Mouse (Mus musculus) liver, embryonic 15.5 days (tissue): ENCODE results near the gene Flt4. TPM values are rescaled to one million over a fixed set of nuclear protein-coding genes. Genes with fewer than 3 reads are reported as not detected.

Experiments
- ATAC-seq: fragments of 200-750 bp; cut with Nextera tagmentation; 2 replicates; pipeline ENCODE4 v1.8.0; 2017; ENCODE audit warnings: moderate number of reproducible peaks, mild to moderate bottlenecking, moderate library complexity; ENCODE audit not compliant: insufficient read depth
- H3K27ac ChIP-seq: fragments of 300-500 bp; sonication (generic); replicated peaks from 2 replicates; pipeline ENCODE4 v1.5.1; 2015; ENCODE audit warnings: mild to moderate bottlenecking, inconsistent platforms
- H3K27me3 ChIP-seq: fragments of 300-500 bp; sonication (generic); 2 replicates; pipeline ENCODE4 v1.6.1; 2015; ENCODE audit warnings: mild to moderate bottlenecking, inconsistent platforms
- H3K36me3 ChIP-seq: fragments of 300-500 bp; sonication (generic); replicated peaks from 2 replicates; pipeline ENCODE4 v1.6.1; 2015; ENCODE audit warnings: moderate library complexity, mild to moderate bottlenecking, inconsistent platforms
- H3K4me1 ChIP-seq: fragments of 300-500 bp; sonication (generic); replicated peaks from 2 replicates; pipeline ENCODE4 v1.6.1; 2015; ENCODE audit warnings: inconsistent platforms
- H3K4me2 ChIP-seq: fragments of 300-500 bp; sonication (generic); 2 replicates; pipeline ENCODE4 v1.6.1; 2015; ENCODE audit warnings: moderate library complexity, mild to moderate bottlenecking, inconsistent platforms
- H3K4me3 ChIP-seq: fragments of 300-500 bp; sonication (generic); replicated peaks from 2 replicates; pipeline ENCODE4 v1.5.1; 2015; ENCODE audit warnings: mild to moderate bottlenecking, inconsistent platforms
- H3K9ac ChIP-seq: fragments of 300-500 bp; sonication (generic); 2 replicates; pipeline ENCODE4 v1.6.1; 2015; ENCODE audit warnings: moderate library complexity, mild to moderate bottlenecking, inconsistent platforms
- H3K9me3 ChIP-seq: fragments of 300-500 bp; sonication (generic); replicated peaks from 2 replicates; pipeline ENCODE4 v1.6.1; 2016; ENCODE audit warnings: inconsistent platforms
- WGBS: fragments of 180-500 bp; shearing (Covaris S2); methylation state at CpG from one replicate; pipeline ENCODE4 v1.1.7; 2015; ENCODE audit warnings: mixed read lengths; ENCODE audit not compliant: insufficient replicate concordance; 5-methylcytosine and 5-hydroxymethylcytosine counted together
- polyA plus RNA-seq: library from polyadenylated mRNA; unstranded; fragments of >200 nt; fragmentation: Nextera tagmentation; extraction: Ambion mirVana; gene quantifications from 2 replicates; pipeline ENCODE4 v1.2.1, GENCODE M21; 2015

The Flt4 gene
- polyA plus RNA-seq, 1 experiment from 2014 or later = 2.9 TPM

DNA sequence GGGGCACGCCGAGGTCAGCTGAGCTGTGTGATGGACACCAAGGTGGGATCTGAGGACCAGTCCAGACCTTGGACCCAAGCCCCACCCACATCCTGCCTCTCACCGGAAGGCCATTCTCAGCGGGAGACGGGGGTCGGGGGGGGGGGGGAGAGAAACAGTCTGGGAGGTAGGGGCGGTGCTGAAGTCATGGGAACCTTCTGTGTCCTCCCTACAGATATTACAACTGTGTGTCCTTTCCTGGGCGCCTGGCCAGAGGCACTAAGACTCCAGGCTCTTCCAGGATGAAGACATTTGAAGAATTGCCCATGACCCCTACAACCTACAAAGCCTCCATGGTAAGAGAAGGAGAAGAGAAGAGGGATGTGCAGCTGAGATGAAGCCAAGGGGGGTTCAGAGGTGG is 36.6 kb downstream of the Flt4 start:
- Histone ChIP-seq H3K27ac (no peak overlapping the region), H3K36me3 (no peaks in the 10 kb centered on the region), H3K4me1 (peaks cover 8% of the 10 kb centered on the region), H3K27me3 (no peaks in the 10 kb centered on the region), H3K9ac (no peak overlapping the region), H3K4me2 (no peak overlapping the region), H3K4me3 (no peak overlapping the region), H3K9me3 (no peaks in the 10 kb centered on the region)
- no peak for ATAC-seq
- 40% methylated on average over 8 of the region's 8 CpGs for WGBS

DNA sequence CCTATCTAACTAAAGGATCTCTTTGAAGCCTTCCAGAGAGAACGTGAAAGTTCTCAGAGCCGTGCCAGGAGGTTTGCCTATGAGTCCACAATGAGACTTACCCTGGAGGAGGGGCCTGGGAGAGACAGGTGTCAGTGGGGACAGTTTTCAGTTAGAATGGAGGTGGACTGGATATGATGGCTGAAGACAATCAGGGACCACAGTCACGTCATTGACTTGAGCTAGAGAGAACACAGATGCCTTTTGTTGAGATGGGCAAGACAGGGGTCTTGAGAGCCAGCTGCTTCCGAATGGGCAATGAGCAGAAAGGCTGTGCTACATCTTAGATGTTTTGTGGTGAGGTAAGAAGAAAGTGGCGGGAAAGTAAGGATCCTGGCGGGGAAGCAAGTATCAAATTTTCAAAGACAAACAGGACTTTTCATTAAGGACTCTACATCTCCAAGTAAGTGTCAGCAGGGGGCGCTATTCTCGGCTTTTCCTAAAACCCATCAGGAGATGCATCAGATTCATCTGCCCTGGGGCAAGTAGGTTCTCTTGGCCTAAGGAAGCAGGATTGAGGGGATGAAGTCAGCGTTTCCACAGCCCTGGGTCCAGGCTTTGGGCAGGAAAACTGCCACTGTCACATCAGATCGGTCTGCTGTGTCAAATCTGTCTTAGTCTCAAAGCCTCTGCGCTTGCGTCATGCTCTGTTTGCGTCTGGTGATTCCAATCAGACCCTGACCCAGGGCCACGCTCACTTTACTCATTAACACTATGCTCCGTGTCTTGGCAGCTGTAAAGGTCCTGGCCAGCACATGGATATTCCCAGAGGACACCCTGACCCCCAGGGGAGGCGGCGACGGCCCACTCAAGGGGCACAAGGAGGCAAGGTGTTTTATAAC is 41.3 kb downstream of the Flt4 start:
- H3K9me3 ChIP-seq = no peaks in the 10 kb centered on the region
- ATAC-seq = no peak
- peaks cover 34% of the 10 kb centered on the region for H3K4me1 ChIP-seq
- peak overlapping the region; percentile 48 for H3K4me2 ChIP-seq
- WGBS = 50% methylated on average over 18 of the region's 18 CpGs
- H3K9ac ChIP-seq = 0 out of 2 replicates have a peak overlapping the region, but pooled peaks have one; percentile 4
- H3K4me3 ChIP-seq = no peak overlapping the region
- H3K27ac ChIP-seq = peak overlapping the region; percentile 74
- H3K27me3 ChIP-seq = no peaks in the 10 kb centered on the region
- H3K36me3 ChIP-seq = no peaks in the 10 kb centered on the region

DNA sequence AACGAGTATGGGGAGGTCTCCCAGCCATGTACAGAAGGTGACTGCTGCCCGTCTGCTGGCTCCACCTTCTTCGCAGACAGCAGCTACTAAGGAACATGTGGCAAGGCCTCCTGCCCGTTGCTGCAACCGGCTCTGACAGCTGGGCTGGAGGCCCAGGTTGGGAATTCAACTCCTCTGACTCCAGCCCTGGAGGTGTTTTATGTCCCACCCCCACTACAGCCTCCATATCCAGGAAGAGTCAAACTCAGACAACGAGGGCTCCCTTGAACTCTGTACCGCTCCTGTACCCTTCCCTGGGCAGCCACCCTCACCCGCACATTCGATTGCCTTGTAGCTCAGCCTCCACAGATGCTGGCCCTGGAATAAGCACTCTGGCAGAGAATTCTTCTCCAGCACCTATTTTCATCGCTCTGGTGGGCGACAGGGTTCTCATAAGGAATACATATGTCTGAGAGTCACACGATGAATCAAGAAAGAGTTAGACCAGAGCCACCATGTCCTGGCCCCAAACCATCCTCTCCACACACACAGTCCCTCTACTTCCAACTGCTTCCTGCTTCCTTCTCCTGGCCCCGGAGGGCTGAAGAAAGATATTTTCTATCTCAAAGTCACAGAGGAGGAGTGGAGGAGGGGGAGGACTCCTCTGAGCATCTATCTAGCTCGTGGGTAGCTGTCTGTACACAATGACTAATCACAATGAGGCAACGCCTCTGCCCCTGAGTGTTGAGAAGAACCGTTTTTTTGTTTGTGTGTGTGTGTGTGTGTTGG is 42.1 kb downstream of the Flt4 start:
- Histone ChIP-seq H3K4me2 (peak overlapping the region; percentile 48), H3K4me3 (no peak overlapping the region), H3K36me3 (no peaks in the 10 kb centered on the region), H3K9me3 (no peaks in the 10 kb centered on the region), H3K27me3 (no peaks in the 10 kb centered on the region), H3K27ac (peak overlapping the region; percentile 74), H3K9ac (0 out of 2 replicates have a peak overlapping the region, but pooled peaks have one; percentile 4), H3K4me1 (peaks cover 34% of the 10 kb centered on the region)
- peak; percentile 76 for ATAC-seq
- WGBS = 38% methylated on average over 16 of the region's 16 CpGs

DNA sequence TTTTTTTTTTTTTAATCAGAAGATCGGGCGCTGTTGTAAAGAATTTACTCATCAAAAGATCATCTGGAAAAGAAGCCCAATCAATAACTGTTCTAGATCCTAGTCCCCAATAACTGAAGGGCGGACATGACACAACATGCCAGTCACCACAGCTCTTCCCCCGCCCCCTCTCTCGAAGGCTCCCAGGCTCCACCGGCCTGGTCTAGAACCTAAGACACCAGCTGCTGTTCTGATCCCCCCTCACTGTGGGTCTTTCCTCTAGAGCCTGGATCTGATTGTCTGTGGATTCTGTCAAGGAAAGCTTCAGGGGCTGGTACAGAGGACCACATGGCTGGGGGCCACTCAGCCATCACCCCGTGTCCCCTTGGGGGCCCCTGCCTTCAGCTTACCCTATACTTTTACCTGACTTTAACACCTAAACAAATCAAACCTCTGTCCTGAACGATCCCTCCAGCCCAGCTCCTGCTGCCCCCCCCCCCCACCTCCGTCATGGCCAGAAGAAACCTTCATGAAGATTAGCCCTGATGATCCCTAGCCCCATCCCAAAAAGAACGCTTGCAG is 42.8 kb downstream of the Flt4 start:
- Histone ChIP-seq H3K4me3 (no peak overlapping the region), H3K4me1 (peaks cover 34% of the 10 kb centered on the region), H3K9me3 (no peaks in the 10 kb centered on the region), H3K9ac (no peak overlapping the region; the same call in 1 of the 2 replicates), H3K27ac (peak overlapping the region; percentile 74), H3K27me3 (no peaks in the 10 kb centered on the region), H3K36me3 (no peaks in the 10 kb centered on the region), H3K4me2 (peak overlapping the region; percentile 48)
- peak; percentile 38; the same call in 1 of the 2 replicates for ATAC-seq
- WGBS = 36% methylated on average over 10 of the region's 10 CpGs

DNA sequence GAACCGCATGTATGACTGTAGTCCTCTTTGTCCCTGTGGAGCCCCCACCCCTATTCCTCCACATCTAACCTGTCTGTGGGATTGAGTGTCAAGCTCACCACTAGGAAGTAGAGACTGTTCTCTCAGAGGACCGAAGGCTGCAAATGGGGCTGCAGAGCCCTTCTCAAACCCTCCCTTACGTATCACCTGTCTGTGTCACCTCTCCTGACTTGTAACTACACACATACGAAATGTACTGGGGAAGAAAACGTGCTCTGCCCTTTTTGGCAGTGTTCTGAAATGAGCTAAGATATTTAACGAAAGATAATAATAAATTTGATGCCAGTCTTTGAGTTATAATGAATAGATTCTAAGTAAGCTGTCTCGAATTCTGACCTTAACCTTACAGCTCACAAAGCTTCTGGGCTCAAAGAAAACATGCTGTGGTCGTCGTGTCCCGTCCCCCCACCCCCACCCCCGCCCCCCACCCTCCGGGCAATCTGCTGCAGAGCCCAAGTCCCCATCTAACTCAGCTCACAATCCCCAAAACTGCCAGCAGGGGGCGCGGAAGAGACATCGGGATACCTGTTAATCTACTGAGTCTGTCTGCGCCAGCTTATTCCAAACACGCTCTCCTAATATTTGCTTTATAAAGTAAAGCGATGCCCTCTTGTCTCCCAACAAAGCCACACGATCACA is 43.5 kb downstream of the Flt4 start:
- H3K27me3 ChIP-seq = no peaks in the 10 kb centered on the region
- 17% methylated on average over 19 of the region's 19 CpGs for WGBS
- H3K4me1 ChIP-seq = peaks cover 34% of the 10 kb centered on the region
- H3K4me3 ChIP-seq = peak overlapping the region; percentile 12; the same call in 1 of the 2 replicates
- H3K9ac ChIP-seq = no peak overlapping the region
- no peaks in the 10 kb centered on the region for H3K36me3 ChIP-seq
- no peaks in the 10 kb centered on the region for H3K9me3 ChIP-seq
- H3K4me2 ChIP-seq = peak overlapping the region; percentile 52
- peak overlapping the region; percentile 74; the same call in 1 of the 2 replicates for H3K27ac ChIP-seq
- peak; percentile 57 for ATAC-seq

DNA sequence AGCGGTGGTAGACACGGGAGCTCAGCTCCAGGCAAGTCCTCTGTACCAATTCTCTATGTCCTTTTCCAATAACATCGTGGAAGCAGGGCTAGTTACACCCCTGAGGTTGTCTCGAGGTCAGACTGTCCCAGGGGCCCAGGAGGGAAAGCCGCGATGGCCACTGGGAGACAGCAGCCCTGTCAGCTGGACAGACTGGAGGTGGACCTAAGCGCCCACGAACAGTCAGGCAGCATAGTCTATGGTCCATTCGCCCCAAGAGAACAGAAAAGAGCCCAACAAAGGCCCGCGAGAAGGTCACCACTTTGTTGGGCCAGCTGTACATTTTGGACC is 44.0 kb downstream of the Flt4 start:
- peak; percentile 40; the same call in 1 of the 2 replicates for ATAC-seq
- Histone ChIP-seq H3K4me1 (peaks cover 34% of the 10 kb centered on the region), H3K4me2 (peak overlapping the region; percentile 52), H3K9ac (no peak overlapping the region), H3K36me3 (no peaks in the 10 kb centered on the region), H3K27me3 (no peaks in the 10 kb centered on the region), H3K4me3 (peak overlapping the region; percentile 12; the same call in 1 of the 2 replicates), H3K9me3 (no peaks in the 10 kb centered on the region), H3K27ac (no peak overlapping the region)
- WGBS = 35% methylated on average over 11 of the region's 11 CpGs

DNA sequence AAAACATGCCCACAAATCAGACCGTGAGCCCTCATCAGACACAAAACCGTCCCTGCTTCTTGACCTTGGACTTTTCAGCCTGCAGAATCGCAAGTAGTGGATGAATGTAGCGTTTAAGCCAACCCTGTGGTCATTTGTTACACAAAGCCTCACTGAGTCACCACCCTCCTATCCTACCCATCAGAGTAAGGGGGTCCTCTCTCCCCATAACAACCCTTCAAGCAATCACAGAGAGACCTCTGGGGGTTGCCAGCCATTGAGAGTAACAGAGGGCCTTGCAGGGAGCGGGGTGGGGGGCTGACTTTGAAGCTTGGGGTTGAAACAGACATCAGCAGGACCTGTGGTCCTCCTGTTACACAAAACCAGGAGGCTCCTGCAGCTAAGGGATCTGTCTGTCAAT is 45.6 kb downstream of the Flt4 start:
- Histone ChIP-seq H3K4me2 (no peak overlapping the region), H3K27ac (no peak overlapping the region), H3K36me3 (no peaks in the 10 kb centered on the region), H3K27me3 (no peaks in the 10 kb centered on the region), H3K9me3 (no peaks in the 10 kb centered on the region), H3K4me3 (no peak overlapping the region), H3K4me1 (peaks cover 46% of the 10 kb centered on the region), H3K9ac (no peak overlapping the region)
- 67% methylated on average over 5 of the region's 5 CpGs for WGBS
- ATAC-seq = no peak

DNA sequence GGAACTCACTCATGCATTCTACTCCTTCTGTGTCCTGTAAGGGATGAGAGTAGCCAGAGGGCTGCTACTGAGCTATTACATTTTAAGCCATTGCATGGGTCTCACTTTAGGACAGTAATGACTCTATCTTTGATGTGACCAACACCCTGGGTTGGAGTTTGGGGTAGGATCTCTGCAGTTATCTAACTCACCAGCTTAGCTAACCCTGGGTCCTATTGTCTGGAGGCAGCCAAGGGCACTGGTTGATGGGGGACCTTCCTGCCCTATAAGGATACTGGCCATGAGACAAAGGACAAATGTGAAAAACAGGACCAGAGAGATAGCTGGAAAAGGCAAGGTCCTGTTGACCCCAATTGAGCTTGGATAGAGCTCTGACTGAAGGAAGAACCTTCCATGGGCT is 46.4 kb downstream of the Flt4 start:
- H3K36me3 ChIP-seq = no peaks in the 10 kb centered on the region
- H3K9ac ChIP-seq = no peak overlapping the region
- H3K4me1 ChIP-seq = peaks cover 40% of the 10 kb centered on the region
- H3K27me3 ChIP-seq = no peaks in the 10 kb centered on the region
- no peak for ATAC-seq
- no peak overlapping the region for H3K4me3 ChIP-seq
- no peaks in the 10 kb centered on the region for H3K9me3 ChIP-seq
- no peak overlapping the region for H3K4me2 ChIP-seq
- H3K27ac ChIP-seq = no peak overlapping the region

DNA sequence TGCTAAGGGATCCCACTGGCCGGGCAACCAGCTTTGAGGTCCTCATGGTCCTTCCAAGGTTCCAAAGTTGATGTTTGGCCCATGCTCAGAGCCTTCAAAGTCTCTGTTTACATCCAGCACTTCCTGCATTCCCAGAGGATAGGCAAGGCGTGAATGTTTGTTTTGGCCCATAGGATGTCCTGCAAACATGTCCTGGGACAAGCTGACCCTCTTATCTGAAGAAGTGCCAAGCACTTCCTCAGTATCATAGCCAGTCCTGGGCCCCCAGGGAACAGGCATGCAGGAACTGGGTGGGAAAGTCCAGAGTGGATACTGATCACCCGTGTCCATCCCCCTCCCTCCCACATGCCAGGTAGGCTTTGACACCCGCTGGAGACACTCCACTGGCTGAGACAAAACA is 49.0 kb downstream of the Flt4 start:
- no peaks in the 10 kb centered on the region for H3K27me3 ChIP-seq
- H3K4me3 ChIP-seq = no peak overlapping the region
- no peak overlapping the region for H3K9ac ChIP-seq
- no peaks in the 10 kb centered on the region for H3K9me3 ChIP-seq
- no peak overlapping the region for H3K27ac ChIP-seq
- peaks cover 16% of the 10 kb centered on the region for H3K4me1 ChIP-seq
- H3K36me3 ChIP-seq = no peaks in the 10 kb centered on the region
- 40% methylated on average over 4 of the region's 4 CpGs for WGBS
- H3K4me2 ChIP-seq = no peak overlapping the region
- no peak for ATAC-seq

DNA sequence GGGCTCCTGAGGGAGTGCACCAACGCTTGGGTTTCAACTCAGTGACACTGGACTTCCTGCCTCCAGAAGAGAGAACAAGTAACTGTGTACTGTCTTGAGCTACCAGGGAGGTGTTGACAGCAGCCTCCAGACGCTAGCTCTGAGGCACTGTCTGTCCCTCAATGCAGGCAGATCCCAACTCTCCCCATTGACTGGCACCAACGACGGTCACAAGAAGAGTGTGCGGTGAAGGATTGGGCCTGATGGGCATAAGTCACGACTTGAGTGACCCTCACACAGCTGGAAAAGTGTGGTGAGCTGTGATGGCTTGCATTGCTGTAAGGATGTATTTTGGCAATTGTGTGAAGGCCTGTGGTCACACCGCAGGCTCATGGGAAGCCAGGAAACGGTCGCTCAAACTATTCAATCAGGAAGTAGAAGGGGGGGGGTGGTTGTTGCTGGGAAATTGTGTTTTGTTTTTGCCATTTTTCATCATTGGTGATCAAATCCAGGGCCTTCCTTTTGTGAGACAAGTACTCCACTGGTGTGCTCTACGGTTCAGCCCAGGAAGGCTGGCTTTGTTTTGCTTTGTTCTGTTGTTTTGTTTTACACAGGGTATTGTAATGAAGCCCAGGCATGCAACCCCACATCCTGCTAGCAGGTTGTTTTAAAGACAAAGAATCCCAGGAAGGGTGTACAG is 49.9 kb downstream of the Flt4 start:
- peaks cover 12% of the 10 kb centered on the region; the same call in 1 of the 2 replicates for H3K4me1 ChIP-seq
- 0 out of 2 replicates have a peak overlapping the region, but pooled peaks have one; percentile 24 for H3K27ac ChIP-seq
- no peak overlapping the region for H3K9ac ChIP-seq
- no peak for ATAC-seq
- H3K36me3 ChIP-seq = no peaks in the 10 kb centered on the region
- 26% methylated on average over 10 of the region's 10 CpGs for WGBS
- H3K4me3 ChIP-seq = no peak overlapping the region
- no peak overlapping the region for H3K4me2 ChIP-seq
- no peaks in the 10 kb centered on the region for H3K27me3 ChIP-seq
- H3K9me3 ChIP-seq = no peaks in the 10 kb centered on the region
